Mouse (Mus musculus): ENCODE results near the gene Ralgds. TPM values are rescaled to one million over a fixed set of nuclear protein-coding genes. Genes with fewer than 3 reads are reported as not detected.

Ralgds gene
- polyA plus RNA-seq, 1 experiment = 49.2 TPM

GRCm38 (mm10) chr2:28536166-28536565 lies 23.2 kb downstream of the Ralgds start:
- Histone ChIP-seq H3K9me3 (replicated peaks; ENCODE audit: control insufficient read depth, insufficient read depth, low read length, poor library complexity, severe bottlenecking) (no peaks in the 10 kb centered on the region), H3K9ac (ENCODE audit: low read depth, poor library complexity, severe bottlenecking) (no peak overlapping the region), H3K27me3 (ENCODE audit: control insufficient read depth, insufficient read depth, low read length, poor library complexity, severe bottlenecking) (no peaks in the 10 kb centered on the region), H3K4me1 (ENCODE audit: control insufficient read depth, insufficient read depth, low read length) (peaks cover 3% of the 10 kb centered on the region), H3K36me3 (ENCODE audit: control insufficient read depth, insufficient read depth, low read length, poor library complexity, severe bottlenecking) (no peaks in the 10 kb centered on the region), H3K27ac (ENCODE audit: insufficient read depth, low read length) (no peak overlapping the region), H3K4me3 (ENCODE audit: low read depth, low read length) (no peak overlapping the region)
- TF ChIP-seq EP300 (IDR thresholded peaks at IDR 0.05; ENCODE audit: insufficient read depth, low read depth, low read length) (no peak), CTCF (IDR thresholded peaks at IDR 0.05; ENCODE audit: low read depth, low read length) (no peak), POLR2A (IDR thresholded peaks at IDR 0.05; ENCODE audit: insufficient read depth, low read length) (no peak)

- TF ChIP-seq CTCF (IDR thresholded peaks at IDR 0.05; ENCODE audit: low read depth, low read length) (no peak), EP300 (IDR thresholded peaks at IDR 0.05; ENCODE audit: insufficient read depth, low read depth, low read length) (no peak), POLR2A (IDR thresholded peaks at IDR 0.05; ENCODE audit: insufficient read depth, low read length) (no peak)
- H3K9me3 ChIP-seq (replicated peaks; ENCODE audit: control insufficient read depth, insufficient read depth, low read length, poor library complexity, severe bottlenecking) = no peaks in the 10 kb centered on the region
- H3K27me3 ChIP-seq (ENCODE audit: control insufficient read depth, insufficient read depth, low read length, poor library complexity, severe bottlenecking) = no peaks in the 10 kb centered on the region
- no peak overlapping the region for H3K27ac ChIP-seq (ENCODE audit: insufficient read depth, low read length)
- H3K4me1 ChIP-seq (ENCODE audit: control insufficient read depth, insufficient read depth, low read length) = peaks cover 3% of the 10 kb centered on the region
- no peaks in the 10 kb centered on the region for H3K36me3 ChIP-seq (ENCODE audit: control insufficient read depth, insufficient read depth, low read length, poor library complexity, severe bottlenecking)
- no peak overlapping the region for H3K4me3 ChIP-seq (ENCODE audit: low read depth, low read length)
- H3K9ac ChIP-seq (ENCODE audit: low read depth, poor library complexity, severe bottlenecking) = no peak overlapping the region
Observed at GRCm38 (mm10) chr2:28536766-28537633, 24.1 kb downstream of the Ralgds start.

- no peaks in the 10 kb centered on the region for H3K27me3 ChIP-seq (ENCODE audit: control insufficient read depth, insufficient read depth, low read length, poor library complexity, severe bottlenecking)
- H3K4me1 ChIP-seq (ENCODE audit: control insufficient read depth, insufficient read depth, low read length) = peaks cover 3% of the 10 kb centered on the region
- H3K9me3 ChIP-seq (replicated peaks; ENCODE audit: control insufficient read depth, insufficient read depth, low read length, poor library complexity, severe bottlenecking) = no peaks in the 10 kb centered on the region
- TF ChIP-seq CTCF (IDR thresholded peaks at IDR 0.05; ENCODE audit: low read depth, low read length) (no peak), POLR2A (IDR thresholded peaks at IDR 0.05; ENCODE audit: insufficient read depth, low read length) (no peak), EP300 (IDR thresholded peaks at IDR 0.05; ENCODE audit: insufficient read depth, low read depth, low read length) (no peak)
- no peak overlapping the region for H3K9ac ChIP-seq (ENCODE audit: low read depth, poor library complexity, severe bottlenecking)
- H3K4me3 ChIP-seq (ENCODE audit: low read depth, low read length) = no peak overlapping the region
- no peaks in the 10 kb centered on the region for H3K36me3 ChIP-seq (ENCODE audit: control insufficient read depth, insufficient read depth, low read length, poor library complexity, severe bottlenecking)
- no peak overlapping the region for H3K27ac ChIP-seq (ENCODE audit: insufficient read depth, low read length)
Observed at GRCm38 (mm10) chr2:28537634-28537920, 24.7 kb downstream of the Ralgds start.

GRCm38 (mm10) chr2:28537995-28538816 lies 25.3 kb downstream of the Ralgds start:
- H3K4me3 ChIP-seq (ENCODE audit: low read depth, low read length) = no peak overlapping the region
- no peaks in the 10 kb centered on the region for H3K36me3 ChIP-seq (ENCODE audit: control insufficient read depth, insufficient read depth, low read length, poor library complexity, severe bottlenecking)
- H3K27ac ChIP-seq (ENCODE audit: insufficient read depth, low read length) = no peak overlapping the region
- TF ChIP-seq CTCF (IDR thresholded peaks at IDR 0.05; ENCODE audit: low read depth, low read length) (no peak), EP300 (IDR thresholded peaks at IDR 0.05; ENCODE audit: insufficient read depth, low read depth, low read length) (no peak), POLR2A (IDR thresholded peaks at IDR 0.05; ENCODE audit: insufficient read depth, low read length) (no peak)
- no peaks in the 10 kb centered on the region for H3K27me3 ChIP-seq (ENCODE audit: control insufficient read depth, insufficient read depth, low read length, poor library complexity, severe bottlenecking)
- peaks cover 3% of the 10 kb centered on the region for H3K4me1 ChIP-seq (ENCODE audit: control insufficient read depth, insufficient read depth, low read length)
- no peak overlapping the region for H3K9ac ChIP-seq (ENCODE audit: low read depth, poor library complexity, severe bottlenecking)
- H3K9me3 ChIP-seq (replicated peaks; ENCODE audit: control insufficient read depth, insufficient read depth, low read length, poor library complexity, severe bottlenecking) = no peaks in the 10 kb centered on the region

GRCm38 (mm10) chr2:28538817-28539128 lies 25.8 kb downstream of the Ralgds start:
- H3K9ac ChIP-seq (ENCODE audit: low read depth, poor library complexity, severe bottlenecking) = no peak overlapping the region
- no peaks in the 10 kb centered on the region for H3K36me3 ChIP-seq (ENCODE audit: control insufficient read depth, insufficient read depth, low read length, poor library complexity, severe bottlenecking)
- H3K27me3 ChIP-seq (ENCODE audit: control insufficient read depth, insufficient read depth, low read length, poor library complexity, severe bottlenecking) = no peaks in the 10 kb centered on the region
- peaks cover 3% of the 10 kb centered on the region for H3K4me1 ChIP-seq (ENCODE audit: control insufficient read depth, insufficient read depth, low read length)
- TF ChIP-seq EP300 (IDR thresholded peaks at IDR 0.05; ENCODE audit: insufficient read depth, low read depth, low read length) (no peak), CTCF (IDR thresholded peaks at IDR 0.05; ENCODE audit: low read depth, low read length) (no peak), POLR2A (IDR thresholded peaks at IDR 0.05; ENCODE audit: insufficient read depth, low read length) (no peak)
- H3K27ac ChIP-seq (ENCODE audit: insufficient read depth, low read length) = no peak overlapping the region
- H3K4me3 ChIP-seq (ENCODE audit: low read depth, low read length) = no peak overlapping the region
- H3K9me3 ChIP-seq (replicated peaks; ENCODE audit: control insufficient read depth, insufficient read depth, low read length, poor library complexity, severe bottlenecking) = no peaks in the 10 kb centered on the region

- Histone ChIP-seq H3K9me3 (replicated peaks; ENCODE audit: control insufficient read depth, insufficient read depth, low read length, poor library complexity, severe bottlenecking) (no peaks in the 10 kb centered on the region), H3K9ac (ENCODE audit: low read depth, poor library complexity, severe bottlenecking) (no peak overlapping the region), H3K27me3 (ENCODE audit: control insufficient read depth, insufficient read depth, low read length, poor library complexity, severe bottlenecking) (no peaks in the 10 kb centered on the region), H3K27ac (ENCODE audit: insufficient read depth, low read length) (no peak overlapping the region), H3K36me3 (ENCODE audit: control insufficient read depth, insufficient read depth, low read length, poor library complexity, severe bottlenecking) (no peaks in the 10 kb centered on the region), H3K4me1 (ENCODE audit: control insufficient read depth, insufficient read depth, low read length) (peaks cover 3% of the 10 kb centered on the region), H3K4me3 (ENCODE audit: low read depth, low read length) (no peak overlapping the region)
- TF ChIP-seq POLR2A (IDR thresholded peaks at IDR 0.05; ENCODE audit: insufficient read depth, low read length) (no peak), CTCF (IDR thresholded peaks at IDR 0.05; ENCODE audit: low read depth, low read length) (no peak)
Observed at GRCm38 (mm10) chr2:28539206-28539605, 26.3 kb downstream of the Ralgds start.
